Mouse (Mus musculus) liver, postnatal 0 days (tissue): ENCODE results near the gene Taar5. TPM values are rescaled to one million over a fixed set of nuclear protein-coding genes. Genes with fewer than 3 reads are reported as not detected.
A peak's percentile ranks its signal among the peaks of the same experiment; 100 is the strongest.

Source experiments
- ATAC-seq: fragments of 200-750 bp; cut with Nextera tagmentation; 2 replicates; pipeline ENCODE4 v1.8.0; 2017; ENCODE audit warnings: mild to moderate bottlenecking, moderate library complexity
- DNase-seq: peaks from one replicate; pipeline ENCODE4 v3.0.0-alpha.2; 2016
- H3K27ac ChIP-seq: fragments of 300-500 bp; sonication (generic); 2 replicates; pipeline ENCODE4 v1.5.1; 2014; ENCODE audit warnings: antibody characterized with exemption, moderate library complexity, mild to moderate bottlenecking, low read depth
- H3K27me3 ChIP-seq: fragments of 300-500 bp; sonication (generic); 2 replicates; pipeline ENCODE4 v1.6.1; 2014; ENCODE audit warnings: low read length, control low read depth, mixed read lengths; ENCODE audit not compliant: insufficient read depth
- H3K36me3 ChIP-seq: fragments of 300-500 bp; sonication (generic); replicated peaks from 2 replicates; pipeline ENCODE4 v1.6.1; 2014; ENCODE audit warnings: mild to moderate bottlenecking, control low read depth, low read length, moderate library complexity, mixed read lengths; ENCODE audit not compliant: insufficient read depth
- H3K4me1 ChIP-seq: fragments of 300-500 bp; sonication (generic); 2 replicates; pipeline ENCODE4 v1.6.1; 2014; ENCODE audit warnings: antibody characterized with exemption, mild to moderate bottlenecking, control low read depth; ENCODE audit not compliant: insufficient read depth
- H3K4me2 ChIP-seq: fragments of 300-500 bp; sonication (generic); 2 replicates; pipeline ENCODE4 v1.6.1; 2014; ENCODE audit warnings: low read depth, mild to moderate bottlenecking, low read length, moderate library complexity, mixed read lengths
- H3K4me3 ChIP-seq: fragments of 300-500 bp; sonication (generic); 2 replicates; pipeline ENCODE4 v1.5.1; 2014; ENCODE audit warnings: low read depth, low read length
- H3K9ac ChIP-seq: fragments of 300-500 bp; sonication (generic); replicated peaks from 2 replicates; pipeline ENCODE4 v1.6.1; 2014; ENCODE audit warnings: mild to moderate bottlenecking, moderate library complexity
- H3K9me3 ChIP-seq: fragments of 300-500 bp; sonication (generic); 2 replicates; pipeline ENCODE4 v1.6.1; 2016; ENCODE audit warnings: mild to moderate bottlenecking, control low read depth, low read length, mixed read lengths
- CTCF ChIP-seq: sonication (generic); IDR thresholded peaks from 2 replicates; pipeline ENCODE4 v1.5.1; 2016; ENCODE audit warnings: antibody characterized with exemption, low read depth
- EP300 ChIP-seq: IDR thresholded peaks from 2 replicates; pipeline ENCODE4 v1.6.1; 2016; ENCODE audit warnings: antibody characterized with exemption, low read depth, mild to moderate bottlenecking
- WGBS: fragments of 180-500 bp; shearing (Covaris S2); extraction: QIAGEN DNeasy Blood & Tissue Kit; methylation state at CpG from one replicate; pipeline ENCODE4 v1.1.7; 2014; ENCODE audit not compliant: insufficient replicate concordance; 5-methylcytosine and 5-hydroxymethylcytosine counted together
- polyA plus RNA-seq: library from polyadenylated mRNA; unstranded; fragments of >200 nt; fragmentation: Nextera tagmentation; extraction: Ambion mirVana; gene quantifications from 2 replicates; pipeline ENCODE4 v1.2.1, GENCODE M21; 2015

Gene Taar5
- polyA plus RNA-seq, 1 experiment from 2014 or later = not detected

DNA sequence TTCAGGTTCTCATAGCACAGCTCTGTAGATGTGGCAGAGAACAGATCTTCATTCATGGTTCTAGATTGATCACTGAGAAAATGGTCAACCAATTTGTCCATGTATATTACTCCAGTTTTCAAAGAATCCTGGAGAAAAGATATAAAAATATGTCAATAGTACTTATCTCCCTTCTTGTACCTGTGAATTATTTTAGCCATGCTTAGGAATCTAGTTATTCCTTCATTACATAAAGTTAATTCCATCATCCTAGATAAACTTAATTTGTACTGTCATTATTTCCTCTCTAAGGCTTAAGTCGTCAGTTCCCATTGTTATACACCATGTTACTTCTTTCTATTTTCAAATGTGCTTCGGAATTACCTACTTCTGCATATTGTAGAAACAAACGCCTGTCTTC is 22.9 kb downstream of the Taar5 start, which contains the start of gene Taar7a:
Gene Taar7a (minus strand): TSS at position 101 of the 400 bp plus-strand sequence.
- H3K4me2 ChIP-seq = no peak within 1 kb of the TSS
- H3K4me1 ChIP-seq = 0 out of 2 replicates have a peak, but pooled peaks cover 1% of the 10 kb centered on the region
- TF ChIP-seq EP300 (no peak), CTCF (no peak)
- ATAC-seq = no peak
- no peak within 1 kb of the TSS for H3K27ac ChIP-seq
- DNase-seq = no peak
- H3K27me3 ChIP-seq = no peaks in the 10 kb centered on the region
- 74% methylated on average over 3 of the region's 3 CpGs for WGBS
- H3K9me3 ChIP-seq = no peaks in the 10 kb centered on the region
- no peak within 1 kb of the TSS for H3K9ac ChIP-seq
- no peak within 1 kb of the TSS for H3K4me3 ChIP-seq
- no peaks in the 10 kb centered on the region for H3K36me3 ChIP-seq

DNA sequence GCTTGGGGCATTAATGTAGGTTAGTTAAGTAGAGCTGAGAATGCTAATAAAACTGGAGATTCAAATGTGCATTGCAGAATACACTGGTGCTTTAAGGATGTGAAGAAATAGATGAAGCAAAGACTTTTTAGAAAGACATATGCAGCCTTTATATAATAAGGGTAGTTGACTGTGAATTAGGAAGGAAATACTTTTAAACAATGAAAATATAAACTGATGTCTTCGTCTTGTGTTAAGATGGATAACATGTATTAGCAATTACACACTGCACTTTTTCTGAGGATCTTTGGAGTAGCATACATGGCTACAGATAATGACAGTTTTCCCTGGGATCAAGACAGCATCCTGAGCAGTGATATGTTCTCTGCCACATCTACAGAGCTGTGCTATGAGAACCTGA is 29.1 kb downstream of the Taar5 start, which contains the start of gene Taar7b:
Gene Taar7b (plus strand): TSS at position 301 of the 400 bp plus-strand sequence.
- WGBS = 74% methylated on average over 1 of the region's 1 CpGs
- DNase-seq = no peak
- Histone ChIP-seq H3K4me2 (no peak within 1 kb of the TSS), H3K36me3 (no peaks in the 10 kb centered on the region), H3K27ac (no peak within 1 kb of the TSS), H3K9me3 (no peaks in the 10 kb centered on the region), H3K27me3 (no peaks in the 10 kb centered on the region), H3K4me3 (no peak within 1 kb of the TSS), H3K4me1 (no peaks in the 10 kb centered on the region), H3K9ac (no peak within 1 kb of the TSS)
- no peak for ATAC-seq
- TF ChIP-seq EP300 (no peak), CTCF (no peak)

- no peak for ATAC-seq
- Histone ChIP-seq H3K9ac (no peak overlapping the region), H3K4me2 (no peak overlapping the region)
Observed at GRCm38 (mm10) chr10:24006442-24006841, 35.9 kb downstream of the Taar5 start.

DNA sequence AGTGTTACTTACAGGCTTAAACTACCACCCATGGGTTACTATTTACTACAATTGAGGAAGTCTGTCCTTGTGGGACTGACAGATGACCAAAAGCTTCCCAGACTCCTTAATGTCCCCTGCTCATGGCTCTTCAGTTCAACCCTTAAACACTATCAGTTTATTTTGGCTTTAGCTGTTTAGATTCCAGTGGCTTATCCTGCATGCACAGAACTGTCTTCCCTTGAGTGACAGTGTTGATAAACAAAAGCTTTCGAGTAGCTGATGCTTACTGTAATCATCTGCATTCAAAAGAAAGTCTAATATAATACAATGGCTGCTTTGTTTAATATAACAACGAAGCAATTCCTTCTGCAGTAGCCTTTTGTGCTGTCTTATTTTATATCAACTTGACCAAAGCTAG is 36.5 kb downstream of the Taar5 start:
- Histone ChIP-seq H3K9ac (no peak overlapping the region), H3K27me3 (no peaks in the 10 kb centered on the region), H3K36me3 (no peaks in the 10 kb centered on the region), H3K4me3 (no peak overlapping the region), H3K27ac (no peak overlapping the region), H3K4me2 (no peak overlapping the region), H3K4me1 (no peaks in the 10 kb centered on the region), H3K9me3 (no peaks in the 10 kb centered on the region)
- 40% methylated on average over 2 of the region's 2 CpGs for WGBS
- DNase-seq (no peak), ATAC-seq (no peak)
- TF ChIP-seq EP300 (peak; percentile 28; the same call in 1 of the 2 replicates), CTCF (no peak)

More at GRCm38 (mm10) chr10:24006442-24006841, 35.9 kb downstream of the Taar5 start:
- Histone ChIP-seq H3K27ac (no peak overlapping the region), H3K4me1 (no peaks in the 10 kb centered on the region), H3K27me3 (no peaks in the 10 kb centered on the region), H3K9me3 (no peaks in the 10 kb centered on the region), H3K36me3 (no peaks in the 10 kb centered on the region), H3K4me3 (no peak overlapping the region)
- DNase-seq = no peak
- TF ChIP-seq CTCF (no peak), EP300 (no peak)
- 67% methylated on average over 1 of the region's 1 CpGs for WGBS

DNA sequence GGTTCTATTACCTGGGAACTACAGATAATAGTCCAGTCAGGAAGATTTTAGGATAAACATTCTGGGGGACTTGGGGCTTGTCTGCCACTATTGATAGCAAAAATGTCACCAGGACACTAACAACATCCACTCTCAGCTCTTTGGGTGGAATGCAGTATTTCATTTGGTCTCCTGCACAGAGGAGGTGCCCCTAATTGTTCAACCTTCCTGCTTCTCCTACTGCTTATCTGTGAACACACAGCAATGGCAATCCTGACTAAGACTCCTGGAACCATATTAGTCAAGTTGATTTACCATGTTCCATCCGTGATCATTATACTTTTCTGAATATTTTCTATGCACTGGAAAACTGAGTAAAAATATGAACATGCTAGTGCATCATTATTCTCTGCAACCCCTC is 37.6 kb downstream of the Taar5 start:
- H3K4me2 ChIP-seq = no peak overlapping the region
- WGBS = 71% methylated on average over 1 of the region's 1 CpGs
- H3K9me3 ChIP-seq = no peaks in the 10 kb centered on the region
- DNase-seq = no peak
- TF ChIP-seq CTCF (no peak), EP300 (no peak)
- H3K27me3 ChIP-seq = no peaks in the 10 kb centered on the region
- no peak overlapping the region for H3K27ac ChIP-seq
- no peak overlapping the region for H3K9ac ChIP-seq
- H3K4me1 ChIP-seq = no peaks in the 10 kb centered on the region
- ATAC-seq = no peak
- no peaks in the 10 kb centered on the region for H3K36me3 ChIP-seq
- no peak overlapping the region for H3K4me3 ChIP-seq

Other genes with a start within 250 kb of the Taar5 start
- 145 and 149 TPM in 2 replicates for gene Rps12, start 183.4 kb upstream of the Taar5 start, polyA plus RNA-seq
- gene Slc18b1, start 173.7 kb upstream of the Taar5 start, polyA plus RNA-seq = 1.2 and 1.5 TPM in 2 replicates
- 129 and 137 TPM in 2 replicates for gene Vnn3, start 119.2 kb upstream of the Taar5 start, polyA plus RNA-seq
- gene Vnn1, start 76.0 kb upstream of the Taar5 start, polyA plus RNA-seq = 13.9 and 20.5 TPM in 2 replicates
- not detected in 2 replicates for gene Taar1, start 50.4 kb upstream of the Taar5 start, polyA plus RNA-seq
- not detected in 2 replicates for gene Taar2, start 32.1 kb upstream of the Taar5 start, polyA plus RNA-seq
- not detected in 2 replicates for gene Taar3, start 21.1 kb upstream of the Taar5 start, polyA plus RNA-seq
- not detected in 2 replicates for gene Taar4, start 10.2 kb upstream of the Taar5 start, polyA plus RNA-seq
- gene Taar6, start 14.9 kb downstream of the Taar5 start, polyA plus RNA-seq = not detected in 2 replicates
- not detected in 2 replicates for gene Taar7a, start 22.8 kb downstream of the Taar5 start, polyA plus RNA-seq
- gene Taar7b, start 29.2 kb downstream of the Taar5 start, polyA plus RNA-seq = not detected in 2 replicates
- gene Taar7d, start 56.5 kb downstream of the Taar5 start, polyA plus RNA-seq = not detected in 2 replicates
- gene Taar7e, start 66.9 kb downstream of the Taar5 start, polyA plus RNA-seq = not detected in 2 replicates
- gene Taar7f, start 78.8 kb downstream of the Taar5 start, polyA plus RNA-seq = not detected in 2 replicates
- gene Taar8a, start 105.8 kb downstream of the Taar5 start, polyA plus RNA-seq = not detected in 2 replicates
- gene Taar8b, start 121.6 kb downstream of the Taar5 start, polyA plus RNA-seq = not detected in 2 replicates
- not detected in 2 replicates for gene Taar8c, start 131.2 kb downstream of the Taar5 start, polyA plus RNA-seq
- gene Taar9, start 138.8 kb downstream of the Taar5 start, polyA plus RNA-seq = not detected in 2 replicates
- 33.7 and 35.7 TPM in 2 replicates for gene Stx7, start 178.6 kb downstream of the Taar5 start, polyA plus RNA-seq